Mouse (Mus musculus): ENCODE results near the gene Cep68.

Cep68 gene

DNA sequence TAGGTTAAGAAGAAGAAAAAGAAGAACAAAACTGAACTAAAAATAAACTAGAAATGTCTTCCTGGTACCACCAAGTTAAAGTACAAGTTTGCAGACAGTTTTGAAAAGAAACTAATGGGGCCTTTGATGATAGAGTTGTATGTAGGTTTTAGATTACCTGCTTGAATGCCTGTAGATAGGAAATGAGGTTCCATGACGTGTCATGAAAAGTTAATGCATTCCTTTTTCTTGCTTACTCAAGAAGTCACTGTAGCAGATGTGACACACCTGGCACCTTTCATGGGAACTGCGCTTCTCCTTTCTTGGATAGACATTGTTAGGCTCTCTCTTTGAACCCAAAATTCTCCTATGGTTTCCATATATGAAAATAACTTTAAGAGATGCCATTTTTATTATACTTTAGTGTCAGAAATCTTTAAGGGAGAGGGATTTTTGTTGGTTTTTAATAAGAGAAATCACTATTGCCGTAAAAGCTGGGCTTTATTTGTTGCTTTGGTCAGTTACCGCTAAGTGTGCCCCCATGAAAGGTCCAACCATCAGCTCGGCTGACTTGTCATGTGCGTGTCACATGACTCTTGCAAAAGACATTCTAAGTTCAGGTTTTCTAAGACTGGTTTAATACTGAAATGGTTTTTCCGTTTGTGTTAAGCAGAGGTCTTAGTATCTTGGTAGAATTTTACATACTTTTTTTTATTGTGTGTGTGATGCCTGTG lies 46.8 kb downstream of the Cep68 start:
- DNase-seq, result no peak

GRCm38 (mm10) chr11:20201661-20202101 lies 47.5 kb downstream of the Cep68 start:
- peak; percentile 63 for DNase-seq

- peak; percentile 100 for DNase-seq
Observed at GRCm38 (mm10) chr11:20200713-20201575, 48.3 kb downstream of the Cep68 start, which contains the start of gene Rab1a. Gene Rab1a (plus strand): TSS chr11:20201432.

GRCm38 (mm10) chr11:20193100-20193736 lies 56.0 kb downstream of the Cep68 start:
- DNase-seq, result no peak

DNA sequence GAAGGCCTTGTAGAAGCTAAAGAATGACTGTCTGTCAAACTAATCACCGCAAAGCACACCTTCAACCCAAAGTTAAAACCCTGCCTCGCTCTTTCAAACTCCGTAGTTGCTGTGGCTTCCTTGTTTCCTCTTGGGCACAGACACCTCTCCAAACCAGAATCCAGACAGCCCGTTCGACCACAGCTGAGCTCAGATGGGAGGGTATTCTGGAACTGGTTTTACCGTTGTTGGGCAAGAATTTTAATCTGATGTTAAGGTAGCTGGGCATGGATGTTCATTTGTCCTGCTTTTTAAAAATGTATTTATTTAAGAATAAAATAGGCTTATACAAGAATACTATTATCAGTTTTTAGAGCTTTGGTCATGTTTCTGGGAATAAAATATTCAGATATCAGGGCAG lies 62.0 kb downstream of the Cep68 start:
- no peak for DNase-seq
